8 mouse cellular contexts compared by ENCODE assay signal in the genomic region with DNA sequence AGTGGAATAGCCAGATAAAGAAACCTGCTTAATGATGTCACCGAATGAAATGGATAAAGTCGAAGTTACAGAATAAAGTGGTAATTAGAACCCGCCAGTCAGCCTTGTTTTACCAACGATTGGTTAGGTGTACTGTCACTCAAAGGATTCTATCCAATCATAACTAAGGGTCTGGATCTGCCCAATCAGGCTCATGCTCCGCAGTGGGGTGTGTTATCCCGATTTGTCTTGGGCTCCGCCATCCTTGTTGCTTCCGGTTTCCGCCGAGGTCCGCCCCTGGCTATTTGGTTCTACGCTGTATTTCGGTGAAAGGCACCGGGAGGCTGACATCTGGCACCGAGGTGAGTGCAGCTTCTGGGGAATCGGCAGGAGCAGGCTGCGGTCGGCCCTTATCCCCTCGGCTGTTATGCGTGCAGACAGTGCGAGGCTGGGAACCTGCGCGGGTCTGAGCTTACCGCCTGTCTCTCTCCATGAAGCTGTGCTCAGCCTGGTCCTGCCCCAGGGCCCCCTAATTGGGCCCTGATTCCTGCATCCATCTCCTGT. TPM values are rescaled to one million over a fixed set of nuclear protein-coding genes. Genes with fewer than 3 reads are reported as not detected.
DNase-seq lines count a peak whose midpoint lies in the region; ATAC-seq lines count a peak whose summit lies in the region.

A gene (plus strand): TSS at position 240 of the 543 bp plus-strand sequence.

- peak within 1 kb of the TSS; percentile 55 for H3K4me2 ChIP-seq in hindbrain, embryonic 16.5 days (ENCODE audit: low read length)

- peaks cover 5% of the 10 kb centered on the region for H3K4me1 ChIP-seq in hindbrain, embryonic 16.5 days (ENCODE audit: control insufficient read depth, insufficient read depth, low read depth, low read length)

- H3K27ac ChIP-seq in hindbrain, embryonic 16.5 days (ENCODE audit: low read depth, low read length), result peak within 1 kb of the TSS; percentile 85
- peak within 1 kb of the TSS; percentile 36 for H3K27ac ChIP-seq in macrophage

- no peaks in the 10 kb centered on the region for H3K27me3 ChIP-seq in hindbrain, embryonic 16.5 days (replicated peaks; ENCODE audit: control insufficient read depth, insufficient read depth, low read length)

- peak within 1 kb of the TSS; percentile 74 for H3K4me3 ChIP-seq in hindbrain, embryonic 16.5 days (ENCODE audit: low read length)
- peak within 1 kb of the TSS; percentile 94 for H3K4me3 ChIP-seq in macrophage (ENCODE audit: inconsistent target)

- DNase-seq in WW6 (ENCODE audit: low read depth, low spot score), result peak; percentile 95
- DNase-seq in cerebellum, postnatal 4 days (ENCODE audit: low spot score in 2 of 2), result peak; percentile 57 to 85
- DNase-seq in gastrocnemius, adult 18-20 months (ENCODE audit: low spot score), result peak; percentile 98
- DNase-seq in left cerebral cortex, adult 18-20 months (ENCODE audit: low spot score in 2 of 2), result peak; percentile 82 to 87
- DNase-seq in right cerebral cortex, adult 18-20 months, result peak; percentile 94
- peak; percentile 14 for DNase-seq in urinary bladder, postnatal 10 days (ENCODE audit: low spot score)

- 0% methylated on average over 24 of the region's 24 CpGs for WGBS in hindbrain, embryonic 16.5 days
- WGBS in macrophage (ENCODE audit: missing documents), result 1% methylated on average over 24 of the region's 24 CpGs

- no peaks in the 10 kb centered on the region for H3K9me3 ChIP-seq in hindbrain, embryonic 16.5 days (ENCODE audit: control insufficient read depth, low read length)

- no peaks in the 10 kb centered on the region; the same call in 1 of the 2 replicates for H3K79me2 ChIP-seq in macrophage (ENCODE audit: inconsistent target)

- peak; percentile 100 for ATAC-seq in hindbrain, embryonic 16.5 days

- H3K36me3 ChIP-seq in hindbrain, embryonic 16.5 days (ENCODE audit: control insufficient read depth, insufficient read depth, low read length), result peaks cover 19% of the 10 kb centered on the region
- peaks cover 21% of the 10 kb centered on the region; the same call in 1 of the 2 replicates for H3K36me3 ChIP-seq in macrophage (ENCODE audit: inconsistent target)

- H3K9ac ChIP-seq in hindbrain, embryonic 16.5 days (ENCODE audit: low read depth, low read length), result peak within 1 kb of the TSS; percentile 86

RNA-seq across cellular contexts. Expression of the gene that starts here (rescaled TPM):
- under 1 TPM; 0.78 TPM for total RNA-seq in gastrocnemius, adult 18-20 months (2021)
- 19.8 and 22.3 TPM in 2 replicates for polyA plus RNA-seq in hindbrain, embryonic 16.5 days (2015; fragmentation: Nextera tagmentation; extraction: Ambion mirVana)
- total RNA-seq in left cerebral cortex, adult 18-20 months (2021), result 10 to 100 TPM; 17.1 to 19.2 TPM
- total RNA-seq in macrophage (2018; cell fraction: chromatin; rRNA removed), result 10 to 100 TPM in 12 of 26 experiments, 1 to 10 TPM in 13, under 1 TPM in 1; 1.00 to 37.7 (median 8.2) TPM
- 1 to 10 TPM in 8 of 26 experiments, under 1 TPM in 18; 0.06 to 2.8 (median 0.41) TPM for total RNA-seq in macrophage (2018; cell fraction: cytosol; rRNA removed)
- 10 to 100 TPM in 8 of 26 experiments, 1 to 10 TPM in 16, under 1 TPM in 2; 0.93 to 34.4 (median 7.4) TPM for total RNA-seq in macrophage (2018; cell fraction: nucleus; rRNA removed)
- polyA plus RNA-seq in macrophage (2018), result 1.1 to 3.3 TPM (median 2.3 TPM) in 3 replicates

Comparison
In these comparisons a context has a peak if more than half of its experiments do, and no peak if none do; other contexts are left out.
1. Peak in every context shown above with its lines: DNase-seq, ATAC-seq, H3K4me3 ChIP-seq and H3K27ac ChIP-seq.
2. RNA of the gene that starts here (total RNA-seq): 17.1 to 19.2 TPM in left cerebral cortex, adult 18-20 months; 0.78 TPM in gastrocnemius, adult 18-20 months; every median in the first group is over 10 times any median in the second.
3. Peak in DNase-seq in gastrocnemius, adult 18-20 months; RNA of the gene not detected or under 1 TPM.
4. DNase-seq: peak in every context shown above with its lines; median percentile 98 in gastrocnemius, adult 18-20 months; 95 in WW6; 94 in right cerebral cortex, adult 18-20 months; 84 in left cerebral cortex, adult 18-20 months; 71 in cerebellum, postnatal 4 days; 14 in urinary bladder, postnatal 10 days.